Mouse (Mus musculus): ENCODE results near the gene Gm17087. TPM values are rescaled to one million over a fixed set of nuclear protein-coding genes. Genes with fewer than 3 reads are reported as not detected.

Gm17087 gene
- not detected in 2 replicates for polyA plus RNA-seq (2012; rRNA removed; ENCODE audit: low replicate concordance)

GRCm38 (mm10) chr17:8566850-8567249 is at the start of gene Gm17087:
Gene Gm17087, minus strand, starts transcription at chr17:8566950.

GRCm38 (mm10) chr17:8525225-8525721 is 41.5 kb downstream of the Gm17087 start, which contains the start of gene Pde10a:
Gene Pde10a, plus strand, starts transcription at chr17:8525372.

Other genes with a start within 250 kb of the Gm17087 start
- gene Prr18, start 229.5 kb downstream of the Gm17087 start, polyA plus RNA-seq (2012; rRNA removed; ENCODE audit: low replicate concordance) = 0.20 and 0.31 TPM in 2 replicates
- gene T2, start 211.0 kb downstream of the Gm17087 start, polyA plus RNA-seq (2012; rRNA removed; ENCODE audit: low replicate concordance) = not detected in 2 replicates
- gene T, start 132.5 kb downstream of the Gm17087 start, polyA plus RNA-seq (2012; rRNA removed; ENCODE audit: low replicate concordance) = not detected in 2 replicates
- 2.7 and 3.7 TPM in 2 replicates for gene Pde10a, start 41.6 kb downstream of the Gm17087 start, polyA plus RNA-seq (2012; rRNA removed; ENCODE audit: low replicate concordance)

All from mammary gland, adult 2 months (tissue).